Mouse (Mus musculus): ENCODE measurements around the gene Immp2l.

The Immp2l gene

DNA sequence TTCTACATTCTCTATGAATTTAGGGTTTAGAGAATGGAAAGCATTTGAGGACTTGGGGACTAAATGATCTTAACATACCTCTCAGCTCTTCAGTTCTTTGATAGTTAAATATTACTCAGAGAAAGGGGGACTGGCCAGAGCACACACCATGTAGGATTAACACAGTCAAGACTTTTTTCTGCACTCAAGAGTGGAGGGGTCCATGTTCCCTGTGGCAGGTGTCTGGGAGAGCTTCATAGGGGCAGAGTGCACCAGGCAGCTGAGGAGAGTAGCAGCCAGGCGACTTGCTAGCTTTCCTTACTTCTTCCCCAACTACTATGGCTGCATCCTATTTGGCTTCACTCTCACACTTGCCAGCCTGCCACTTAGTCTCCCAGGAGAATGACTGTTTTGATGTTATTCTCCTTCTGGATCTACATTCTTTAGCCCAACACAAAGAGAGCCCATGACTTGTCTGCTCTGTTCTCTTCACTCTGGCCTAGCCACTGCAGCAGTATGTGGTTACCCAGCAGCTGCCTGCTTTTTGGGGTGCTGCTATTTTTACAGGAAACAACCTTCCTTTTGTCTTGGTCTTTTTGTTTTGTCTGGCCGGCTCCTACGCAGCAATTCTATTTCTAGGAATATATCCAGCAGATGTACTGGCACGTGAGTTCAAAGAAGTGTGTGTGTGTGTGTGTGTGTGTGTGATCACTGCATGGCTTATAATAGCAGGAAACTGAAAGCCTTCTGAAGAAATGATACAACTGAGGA is 621.1 kb downstream of the Immp2l start:
- no peak for DNase-seq (ENCODE audit: extremely low read depth, insufficient read length, low spot score)

DNA sequence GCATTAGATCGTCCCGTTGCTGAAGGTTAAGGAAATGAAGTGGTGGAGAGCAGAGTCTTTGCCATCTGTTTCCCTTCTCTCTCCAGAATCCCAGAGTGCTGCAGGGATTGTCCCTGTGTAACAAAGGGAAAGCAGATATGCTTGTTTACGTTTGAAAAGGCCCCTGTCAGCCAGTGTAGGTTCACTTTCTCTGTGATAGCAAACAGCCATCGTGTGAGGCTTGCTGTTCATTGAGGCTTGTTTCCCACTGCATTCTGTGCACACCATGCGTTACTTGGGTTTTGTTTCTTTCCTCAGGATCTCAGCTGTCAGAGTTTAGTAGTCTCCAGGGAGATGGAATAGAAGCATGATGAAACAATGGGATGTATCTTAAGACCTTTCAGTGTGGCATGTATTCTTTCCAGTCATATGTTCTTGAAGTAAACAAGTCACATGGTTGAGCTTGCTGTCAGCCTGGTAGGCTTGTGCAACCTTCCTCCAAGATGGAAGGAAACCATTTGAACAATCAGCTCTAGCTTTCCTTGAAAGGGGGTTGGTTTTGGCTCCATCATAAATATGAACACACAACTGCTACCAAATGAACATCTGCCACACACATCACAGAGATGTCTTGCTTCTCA is 623.2 kb downstream of the Immp2l start:
- DNase-seq (ENCODE audit: extremely low read depth, insufficient read length, low spot score) = no peak

DNA sequence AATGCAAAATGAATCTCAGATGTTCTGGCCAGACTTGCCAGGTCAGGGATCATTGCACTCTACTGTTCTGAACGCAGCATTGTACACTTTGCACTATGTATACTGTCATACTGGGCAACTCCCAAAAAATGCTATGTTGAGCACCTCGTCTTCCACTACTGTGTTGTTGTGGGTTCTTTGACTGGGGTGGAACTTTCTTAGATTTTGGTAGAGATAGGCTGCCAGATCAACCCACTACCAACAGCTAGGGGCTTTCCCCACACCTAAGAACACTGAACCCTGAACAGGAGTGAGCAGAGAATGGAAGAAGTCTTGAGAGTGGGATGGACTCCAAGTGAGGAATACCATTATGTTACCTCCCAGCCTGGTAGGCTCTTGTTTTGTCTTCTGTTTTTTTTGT is 623.8 kb downstream of the Immp2l start:
- no peak for DNase-seq (ENCODE audit: extremely low read depth, insufficient read length, low spot score)

DNA sequence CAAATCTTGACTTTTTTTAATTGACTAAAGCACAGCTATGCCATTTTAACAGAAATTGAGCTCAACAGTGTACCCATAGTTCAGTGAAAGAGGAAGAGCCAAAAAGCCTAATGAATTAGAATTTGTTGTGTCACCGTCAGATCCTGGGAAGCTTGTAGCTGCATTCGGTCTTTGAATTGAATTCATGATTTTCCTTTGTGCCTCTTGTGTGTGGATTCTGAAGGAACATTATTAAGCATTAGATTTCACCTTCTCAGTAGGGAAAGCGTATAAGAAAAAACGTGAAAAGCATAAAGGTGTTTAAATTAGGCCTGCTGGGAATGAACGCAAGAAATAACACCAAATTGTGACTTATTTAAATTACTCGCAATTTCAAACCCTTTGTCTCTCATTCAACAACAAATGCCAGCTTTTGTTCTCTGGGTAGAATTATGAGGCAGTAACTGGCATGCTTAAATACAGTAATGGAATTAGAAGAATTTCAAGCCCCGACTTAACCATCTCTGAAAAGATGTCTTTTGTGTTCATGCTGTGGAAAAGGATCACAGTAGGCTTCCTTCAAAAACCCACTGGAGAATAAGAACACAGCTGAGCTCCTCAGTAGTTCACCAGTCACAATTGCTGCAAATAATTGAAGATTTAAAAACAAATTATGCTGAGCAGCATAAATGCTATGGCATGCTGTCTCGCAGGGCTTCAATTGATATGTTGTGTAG is 626.1 kb downstream of the Immp2l start:
- no peak for DNase-seq (ENCODE audit: extremely low read depth, insufficient read length, low spot score)

DNA sequence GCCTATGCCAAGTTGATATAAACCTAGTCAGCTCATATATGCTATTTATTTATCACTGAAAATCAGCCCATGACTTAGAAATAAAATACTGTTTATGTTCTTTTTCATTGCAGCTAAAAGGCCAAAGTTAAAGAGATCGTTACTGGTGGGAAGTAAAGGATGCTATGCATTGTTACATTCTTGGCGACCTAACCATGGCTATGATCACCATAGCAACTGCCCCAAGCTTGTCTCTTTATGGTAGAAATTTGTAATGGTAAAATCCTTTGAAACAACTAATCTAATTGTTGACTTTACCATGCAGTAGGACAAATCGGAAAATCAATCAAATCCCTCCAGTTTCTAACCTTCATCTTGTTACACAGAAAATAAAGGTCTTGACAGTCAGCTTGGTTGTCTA is 644.4 kb downstream of the Immp2l start:
- no peak for DNase-seq (ENCODE audit: extremely low read depth, insufficient read length, low spot score)

DNA sequence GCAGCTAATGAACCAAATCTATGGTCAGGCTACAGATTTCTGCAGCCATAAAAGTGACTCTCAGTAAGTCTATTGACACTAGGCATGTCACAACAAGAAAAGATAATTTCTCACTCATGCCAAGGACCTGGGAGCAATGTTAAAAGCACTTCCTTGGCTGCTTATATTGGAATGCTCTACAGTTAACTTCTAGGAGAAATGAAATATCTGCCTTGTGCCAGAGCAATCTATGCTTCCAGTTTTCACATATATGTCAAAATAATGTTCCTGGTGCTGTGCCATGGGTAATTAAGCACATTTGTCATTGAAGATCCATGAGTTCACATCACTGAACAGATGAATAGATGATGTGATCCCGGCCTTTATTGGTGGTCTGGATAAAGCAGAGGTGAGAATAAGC is 645.6 kb downstream of the Immp2l start:
- DNase-seq (ENCODE audit: extremely low read depth, insufficient read length, low spot score) = no peak

DNA sequence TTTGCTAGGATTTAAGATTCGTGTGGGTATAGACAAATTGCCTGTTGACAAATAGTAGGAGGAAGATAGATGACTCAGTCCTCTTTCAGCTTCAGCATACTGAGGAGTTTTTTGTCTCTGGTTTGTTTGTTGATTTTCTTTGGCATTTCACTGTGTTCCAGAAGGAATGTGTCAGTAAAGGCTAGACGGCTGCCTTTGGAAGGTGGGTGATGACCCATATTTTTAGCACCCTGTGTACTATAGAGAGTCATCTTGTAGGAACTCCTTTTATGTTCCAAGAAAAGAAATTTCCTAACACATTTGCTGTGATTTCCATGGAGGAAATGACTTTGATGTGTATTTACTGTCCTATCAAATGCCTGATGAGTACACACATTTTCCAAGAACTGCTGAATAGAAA is 651.0 kb downstream of the Immp2l start:
- no peak for DNase-seq (ENCODE audit: extremely low read depth, insufficient read length, low spot score)

DNA sequence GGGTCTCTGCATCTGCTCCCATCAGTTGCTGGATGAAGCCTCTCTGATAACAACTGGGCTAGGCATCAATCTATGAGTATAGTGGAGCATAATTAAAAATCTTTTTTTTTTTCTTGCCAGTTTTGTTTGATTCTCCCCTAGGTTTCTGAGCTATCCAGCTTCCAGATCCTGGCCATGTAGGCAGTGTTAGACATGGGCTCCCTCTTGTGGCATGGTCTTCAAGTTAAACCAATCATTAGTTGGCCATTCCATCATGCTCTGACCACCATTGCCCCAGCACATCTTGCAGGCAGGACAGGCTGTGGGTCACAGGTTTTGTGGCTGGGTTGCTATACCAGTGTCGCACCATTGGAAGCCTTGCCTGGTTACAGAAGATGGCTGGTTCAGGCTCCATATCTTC is 656.3 kb downstream of the Immp2l start:
- no peak for DNase-seq (ENCODE audit: extremely low read depth, insufficient read length, low spot score)

DNA sequence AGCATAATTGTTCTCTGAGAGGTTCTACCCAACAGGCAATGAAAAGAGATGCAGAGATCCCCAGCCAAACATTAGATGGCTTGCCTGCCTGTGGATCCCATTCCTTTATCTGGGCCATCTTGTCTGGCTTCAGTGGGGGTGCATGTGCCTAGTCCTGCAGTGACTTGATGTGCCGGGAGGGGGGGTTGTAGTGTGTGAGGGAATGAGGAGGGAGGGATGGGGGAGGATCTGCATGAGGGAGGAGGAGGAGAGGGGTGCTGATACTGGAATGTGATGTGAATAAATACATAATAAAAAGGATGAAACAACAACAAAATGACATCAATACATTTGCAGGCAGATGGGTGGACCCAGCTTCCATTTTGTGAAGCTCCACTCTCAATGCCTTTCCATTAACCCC is 658.3 kb downstream of the Immp2l start:
- DNase-seq (ENCODE audit: extremely low read depth, insufficient read length, low spot score) = no peak

DNA sequence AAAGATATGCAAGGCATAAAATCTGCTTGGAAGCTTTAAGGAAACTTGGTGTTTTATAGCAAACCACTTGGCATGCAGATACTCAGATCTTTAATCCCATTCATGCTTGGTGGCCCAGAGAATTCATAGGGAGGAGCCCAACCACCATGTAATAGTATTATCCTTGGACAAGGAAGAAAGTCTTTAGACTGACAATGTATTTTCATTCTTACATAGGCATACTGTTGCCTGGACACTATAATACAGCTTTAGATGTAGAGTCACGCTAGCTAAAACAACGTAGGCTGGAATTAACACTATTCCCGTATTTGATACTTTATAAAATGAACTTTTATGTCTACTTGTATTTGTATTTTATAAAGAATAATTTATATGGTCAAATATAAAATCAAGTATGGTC is 665.9 kb downstream of the Immp2l start:
- DNase-seq (ENCODE audit: extremely low read depth, insufficient read length, low spot score) = no peak

DNA sequence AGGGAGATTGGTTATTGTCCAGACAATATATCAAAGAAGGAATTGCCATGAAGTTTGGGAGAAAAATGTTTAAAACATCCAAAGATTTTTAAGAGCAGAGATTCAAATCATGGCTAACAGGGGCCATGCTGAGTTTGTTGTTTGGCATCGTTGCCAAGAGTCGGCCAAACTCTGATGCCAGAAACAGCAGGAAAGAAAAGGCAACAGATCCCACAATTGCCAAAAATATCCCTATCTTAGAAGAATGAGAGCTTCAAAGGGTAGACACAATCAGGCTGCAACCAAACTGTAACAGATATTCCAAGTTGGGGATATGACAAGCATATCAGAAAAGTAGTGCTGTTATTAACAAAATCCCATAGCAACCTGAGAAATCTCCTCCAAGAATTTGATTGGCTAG is 686.7 kb downstream of the Immp2l start:
- DNase-seq (ENCODE audit: extremely low read depth, insufficient read length, low spot score) = no peak

DNA sequence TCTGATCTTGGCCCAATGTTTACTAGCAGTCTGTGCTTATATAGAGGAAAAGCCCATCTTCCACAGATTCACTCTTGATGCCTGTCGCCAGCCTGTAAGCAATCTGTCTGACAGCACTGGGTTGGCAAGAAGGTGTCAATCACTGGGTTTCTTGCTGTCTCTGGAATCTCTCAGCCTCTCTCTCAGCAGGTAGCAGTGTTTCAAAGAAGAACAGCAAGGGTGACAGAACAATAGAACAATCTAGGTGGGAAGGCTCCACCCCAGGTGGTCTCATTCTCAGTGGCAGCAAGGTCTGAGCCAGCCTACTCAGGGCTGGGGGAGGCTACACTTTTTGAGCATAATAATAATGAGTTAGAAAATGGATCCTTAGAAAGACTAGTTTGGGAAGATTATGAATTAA is 693.1 kb downstream of the Immp2l start:
- no peak for DNase-seq (ENCODE audit: extremely low read depth, insufficient read length, low spot score)

DNA sequence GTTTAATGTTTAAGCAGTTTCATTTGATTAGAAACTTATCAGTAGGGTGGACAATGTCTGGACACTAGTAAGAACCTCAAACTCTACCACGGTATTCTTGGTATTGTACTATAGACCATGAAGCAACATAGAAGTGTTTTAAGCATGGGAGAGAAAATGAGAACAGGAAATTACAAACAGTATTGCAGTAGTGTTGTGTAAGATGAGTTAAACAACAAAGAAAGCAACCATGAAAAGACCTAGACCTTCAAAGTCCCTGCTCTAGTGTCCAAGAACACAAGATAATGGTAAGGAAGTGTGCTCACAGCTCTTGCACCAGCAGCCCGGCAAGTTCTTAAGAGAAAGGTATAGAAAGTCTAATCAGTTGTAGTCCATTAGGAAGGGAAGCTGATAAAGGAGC is 700.7 kb downstream of the Immp2l start:
- no peak for DNase-seq (ENCODE audit: extremely low read depth, insufficient read length, low spot score)

DNA sequence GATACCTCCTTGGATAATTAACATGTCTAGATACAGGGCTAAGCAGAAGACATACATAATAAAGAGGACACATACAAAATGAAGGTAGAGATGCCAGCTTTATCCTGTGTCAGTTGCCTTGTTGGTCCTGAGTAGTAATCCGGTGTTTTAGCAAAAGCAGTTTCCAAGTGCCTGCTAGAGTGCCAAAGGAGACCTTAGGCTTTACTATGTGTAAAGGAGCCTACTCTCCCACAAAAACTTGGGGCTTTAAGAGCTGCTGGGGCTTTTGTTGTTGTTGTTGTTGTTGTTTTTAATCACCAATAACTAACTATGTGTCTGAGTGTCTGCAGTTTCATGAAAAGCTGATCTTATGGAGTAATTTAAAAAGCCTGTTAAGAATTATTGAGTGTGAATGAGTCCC is 702.8 kb downstream of the Immp2l start:
- no peak for DNase-seq (ENCODE audit: extremely low read depth, insufficient read length, low spot score)

DNA sequence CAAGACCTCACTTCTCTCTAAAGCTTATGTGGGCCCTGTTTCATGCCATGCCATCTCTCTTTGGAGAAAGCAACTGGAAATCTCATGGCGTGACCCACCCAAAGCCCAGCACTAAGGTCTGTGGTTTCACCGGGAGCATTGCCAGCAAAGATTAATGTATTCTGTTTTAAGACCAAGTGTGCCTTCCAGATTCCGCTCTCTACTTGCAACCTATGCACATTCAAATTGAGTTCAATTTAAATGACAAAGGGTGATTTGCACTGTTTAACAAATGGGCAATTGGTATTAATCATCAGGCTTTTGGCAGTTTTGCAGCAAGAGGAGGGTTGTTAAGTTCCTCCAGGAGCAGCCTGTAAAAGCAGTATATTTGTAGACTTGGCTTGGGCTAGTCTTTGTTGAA is 703.3 kb downstream of the Immp2l start:
- no peak for DNase-seq (ENCODE audit: extremely low read depth, insufficient read length, low spot score)

DNA sequence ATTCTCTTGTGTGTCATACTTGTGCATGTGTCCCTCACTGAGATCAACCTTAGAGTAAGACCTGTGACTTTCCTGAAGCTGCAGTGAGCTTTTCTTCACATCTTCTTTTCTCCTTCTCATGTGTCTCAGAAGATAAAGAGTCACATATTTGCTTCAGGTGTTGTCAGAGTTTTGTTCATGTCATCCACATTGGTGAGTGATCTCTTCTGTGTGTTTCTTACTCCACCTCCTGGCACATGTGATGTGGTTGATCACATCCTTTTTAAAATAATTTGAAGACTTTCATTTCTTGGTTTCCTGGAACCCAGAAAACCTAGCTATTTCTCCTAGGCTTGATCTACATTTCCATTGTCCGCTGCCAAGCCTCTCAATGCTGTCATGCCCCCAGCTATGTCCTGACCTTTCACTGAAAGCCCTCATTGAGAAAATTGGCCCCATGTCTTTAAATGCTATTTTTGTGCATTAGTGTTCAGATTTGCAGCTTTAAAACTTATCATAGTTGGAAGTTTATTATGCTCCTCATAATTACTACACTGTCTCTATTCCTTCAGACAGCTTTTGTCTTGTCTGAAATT is 704.0 kb downstream of the Immp2l start:
- no peak for DNase-seq (ENCODE audit: extremely low read depth, insufficient read length, low spot score)

DNA sequence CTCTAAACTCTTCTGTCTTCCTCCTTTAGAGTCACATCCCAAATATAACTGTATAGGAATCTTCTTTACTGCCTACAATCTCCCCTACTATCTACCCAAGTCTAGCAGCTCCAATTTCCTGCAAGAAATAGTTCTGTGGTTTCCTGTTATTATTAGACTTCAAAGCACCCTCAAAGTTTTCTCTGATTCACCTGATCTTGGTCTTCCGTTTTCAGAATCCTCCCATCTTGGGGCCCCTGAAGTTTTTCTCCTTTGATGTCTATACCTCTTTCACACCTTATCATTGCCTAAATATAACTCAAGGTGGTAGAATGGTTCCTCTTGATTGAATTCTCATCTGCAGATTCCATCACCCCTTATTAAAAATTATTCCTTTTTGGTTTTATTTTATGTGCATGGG is 704.6 kb downstream of the Immp2l start:
- no peak for DNase-seq (ENCODE audit: extremely low read depth, insufficient read length, low spot score)

DNA sequence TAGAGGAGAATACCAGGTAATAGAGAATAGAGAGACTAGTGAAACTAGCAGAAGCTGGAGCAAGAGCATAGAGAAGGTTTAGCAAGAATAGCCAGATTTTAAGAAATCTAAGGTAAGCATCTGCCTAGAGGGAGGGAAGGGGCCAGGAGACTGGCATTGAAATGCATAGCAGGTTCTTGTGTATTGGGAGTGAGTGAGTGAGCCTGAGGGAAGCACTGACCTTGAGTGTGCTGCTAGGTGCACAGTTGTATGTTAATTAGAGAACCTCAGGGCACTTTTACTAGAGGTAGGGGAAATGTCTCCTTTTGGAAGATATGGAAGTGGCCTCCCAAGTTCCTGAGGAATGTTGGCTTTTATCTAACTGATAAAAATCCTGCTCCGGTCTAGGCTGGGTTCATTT is 705.9 kb downstream of the Immp2l start:
- no peak for DNase-seq (ENCODE audit: extremely low read depth, insufficient read length, low spot score)

DNA sequence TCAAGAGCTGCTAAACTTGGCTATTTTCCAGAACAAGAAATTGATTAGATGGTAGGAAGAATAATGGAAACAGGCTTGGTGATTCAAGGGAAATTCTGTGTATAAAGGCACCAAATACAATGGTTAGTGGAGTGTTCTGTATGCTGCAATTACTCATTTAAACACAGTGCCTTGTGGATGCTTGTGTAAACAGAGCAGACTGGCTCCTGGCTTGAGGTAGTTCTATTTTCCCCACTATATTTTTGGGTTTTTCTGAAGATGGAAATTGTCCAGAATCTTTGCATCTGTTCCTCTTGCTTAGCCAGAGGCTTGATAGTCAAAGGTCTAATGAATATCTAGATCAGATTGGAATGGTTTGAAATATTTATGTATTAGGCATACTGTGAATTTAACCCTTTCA is 709.3 kb downstream of the Immp2l start:
- no peak for DNase-seq (ENCODE audit: extremely low read depth, insufficient read length, low spot score)

DNA sequence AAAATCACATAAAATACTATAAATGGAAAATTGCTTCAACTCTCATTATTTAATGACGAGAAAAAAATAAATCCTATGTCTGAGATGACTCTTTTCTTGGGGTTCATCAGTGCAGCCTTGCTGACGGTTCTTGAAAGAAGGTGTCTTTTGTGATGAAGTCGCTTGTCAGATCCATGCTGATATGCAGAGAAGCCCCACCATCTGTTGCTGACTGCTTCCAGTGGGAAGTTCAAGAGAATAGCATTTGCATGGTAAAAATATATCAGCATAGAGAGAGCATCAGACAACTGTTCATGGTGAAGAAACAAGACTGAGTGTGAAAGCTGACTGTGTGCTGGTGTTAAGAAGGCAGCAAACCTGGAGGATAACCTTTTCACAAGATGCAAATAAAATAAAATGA is 719.0 kb downstream of the Immp2l start:
- DNase-seq (ENCODE audit: extremely low read depth, insufficient read length, low spot score) = no peak

DNA sequence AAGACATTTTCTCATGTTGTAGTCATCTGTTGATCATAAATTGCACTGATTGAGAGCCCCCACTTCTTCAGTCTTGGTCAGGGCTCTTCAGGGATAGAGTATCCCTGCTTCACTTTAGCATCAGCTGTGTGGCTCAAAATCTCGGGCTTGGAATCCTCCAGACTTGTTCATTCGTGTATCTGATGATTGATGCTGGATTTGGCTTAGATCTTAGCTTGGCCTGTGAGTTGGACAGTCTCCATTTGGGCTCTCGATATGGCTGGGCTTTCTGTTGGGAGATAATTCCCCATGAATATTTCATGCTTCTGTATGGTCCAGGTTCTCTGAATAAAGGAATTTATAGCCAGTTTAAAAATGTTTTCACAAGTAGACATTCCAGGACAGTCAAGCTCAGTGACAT is 739.5 kb downstream of the Immp2l start:
- no peak for DNase-seq (ENCODE audit: extremely low read depth, insufficient read length, low spot score)

DNA sequence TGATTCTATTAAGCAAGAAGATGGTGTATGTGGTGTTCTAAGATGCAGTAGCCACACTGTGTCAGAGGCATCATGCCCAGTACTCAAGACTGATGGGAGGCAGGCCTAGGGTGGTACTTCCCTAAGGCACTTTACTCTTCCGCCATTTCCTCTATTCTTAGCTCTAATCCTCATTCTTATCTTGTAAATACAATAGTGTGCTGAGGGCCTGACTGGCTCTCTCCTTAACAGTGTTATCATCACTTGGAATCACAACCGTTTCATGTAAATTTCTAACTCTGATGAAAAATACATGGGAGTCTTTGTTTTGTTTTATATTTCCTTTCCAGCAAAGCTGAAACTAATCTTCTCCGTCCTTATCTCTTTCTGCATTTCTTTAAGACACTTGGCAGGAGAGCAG is 750.1 kb downstream of the Immp2l start:
- DNase-seq (ENCODE audit: extremely low read depth, insufficient read length, low spot score) = no peak

Measured in 3134 (cell line).